Mouse (Mus musculus) layer of hippocampus, postnatal 14 days (tissue): ENCODE results near the gene Ppil4. TPM values are rescaled to one million over a fixed set of nuclear protein-coding genes. Genes with fewer than 3 reads are reported as not detected.
"Not testable (repeated sequence)": the region's sequence is repeated elsewhere in the genome, so short reads cannot be mapped to it uniquely, and the experiment has no call there.

ENCODE experiments used
- DNase-seq, 2 experiments: peaks; one replicate each; pipeline ENCODE4 v3.0.0; 2021 to 2022; ENCODE audit warnings: low spot score in 2 of 2, mixed read lengths in 1 of 2
- long read RNA-seq, 2 experiments: library from polyadenylated mRNA; stranded (forward); transcript quantifications; one replicate each; pipeline ENCODE4 v2.0.0; 2021
- total RNA-seq, 2 experiments: library from RNA; stranded (reverse); gene quantifications; 2 replicates each; pipeline ENCODE4 v1.2.3; 2021

The Ppil4 gene
- total RNA-seq = 10 to 100 TPM; 32.7 to 35.4 TPM
- long read RNA-seq, experiment 1, transcript Ppil4-201 (13 exons, 3,471 nt) = major isoform, 44 of 54 reads
- long read RNA-seq, experiment 1, partial matches to known transcripts = 6 of 54 reads
- long read RNA-seq, experiment 1, other reads (novel, unspliced or antisense) = 4 of 54 reads
- long read RNA-seq, experiment 2, transcript Ppil4-201 (13 exons, 3,471 nt) = major isoform, 55 of 67 reads
- long read RNA-seq, experiment 2, partial matches to known transcripts = 1 of 67 reads
- long read RNA-seq, experiment 2, other reads (novel, unspliced or antisense) = 11 of 67 reads

DNA sequence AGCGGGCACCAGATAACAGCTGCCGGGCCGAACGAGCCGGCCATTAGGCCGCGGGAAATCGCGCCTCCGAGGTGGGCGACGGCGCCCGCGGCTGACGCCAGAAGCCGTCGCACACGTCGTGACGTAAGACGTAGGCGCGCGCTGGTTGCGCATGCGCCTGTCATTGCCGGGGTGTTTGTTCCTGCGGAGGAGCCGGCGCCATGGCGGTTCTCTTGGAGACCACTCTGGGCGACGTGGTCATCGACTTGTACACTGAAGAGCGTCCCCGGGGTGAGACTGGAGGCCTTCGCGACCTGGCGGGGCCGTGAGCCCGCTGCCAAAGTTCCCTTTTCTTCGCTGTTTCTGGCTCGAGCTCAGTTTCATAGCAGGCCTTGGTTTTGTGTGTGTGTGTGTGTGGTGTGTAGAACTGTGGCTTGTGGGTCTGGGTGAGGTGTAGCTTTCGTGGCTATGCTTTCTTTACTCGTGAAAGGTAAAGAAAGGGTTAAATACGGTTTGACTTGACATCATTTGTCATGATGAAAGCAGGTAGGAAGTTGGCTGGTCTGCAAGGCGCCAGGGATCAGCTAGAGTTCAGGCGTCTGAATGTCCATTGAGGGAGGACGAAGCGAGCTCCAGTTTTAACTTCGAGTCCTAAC, at the start of gene Ppil4, which contains the start of gene Ginm1:
Ppil4 (plus strand) TSS at position 141 of the 635 bp plus-strand sequence.
Ginm1 (minus strand) TSS at position 74 of the 635 bp plus-strand sequence.
- DNase-seq = peak; percentile 89 to 92

DNA sequence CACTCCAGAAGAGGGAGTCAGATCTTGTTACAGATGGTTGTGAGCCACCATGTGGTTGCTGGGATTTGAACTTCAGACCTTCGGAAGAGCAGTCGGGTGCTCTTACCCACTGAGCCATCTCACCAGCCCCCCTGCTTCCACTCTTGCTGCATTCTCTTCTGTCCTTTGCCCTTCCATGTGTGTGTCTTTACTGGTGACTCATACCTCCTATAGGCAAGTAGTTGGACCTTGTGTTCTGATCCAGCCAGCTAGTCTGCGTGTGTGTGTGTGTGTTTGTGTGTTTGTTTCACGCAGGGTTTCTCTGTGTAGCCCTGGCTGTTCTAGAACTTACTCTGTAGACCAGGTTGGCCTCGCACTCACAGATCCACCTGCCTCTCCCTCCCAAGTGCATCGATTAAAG, 47.2 kb upstream of the Ppil4 start:
- DNase-seq = not testable (repeated sequence)

DNA sequence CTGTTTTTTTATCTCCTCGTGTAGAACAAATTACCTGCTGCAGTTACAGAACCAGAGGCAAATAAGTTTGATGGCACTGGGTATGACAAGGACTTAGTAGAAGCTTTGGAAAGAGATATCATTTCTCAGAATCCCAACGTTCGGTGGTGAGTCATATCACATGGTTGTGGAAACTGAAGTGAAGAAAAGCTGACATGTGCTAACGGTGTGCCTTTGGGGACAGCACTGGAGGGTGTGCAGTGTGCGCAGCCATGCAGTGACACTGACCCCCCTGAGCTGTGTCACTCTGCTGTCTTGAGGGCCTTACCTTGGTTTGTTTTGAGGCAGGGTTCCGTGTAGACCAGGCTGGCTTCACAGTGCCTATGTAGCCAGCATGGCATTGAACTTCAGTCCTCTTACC, 43.9 kb upstream of the Ppil4 start:
- no peak for DNase-seq

DNA sequence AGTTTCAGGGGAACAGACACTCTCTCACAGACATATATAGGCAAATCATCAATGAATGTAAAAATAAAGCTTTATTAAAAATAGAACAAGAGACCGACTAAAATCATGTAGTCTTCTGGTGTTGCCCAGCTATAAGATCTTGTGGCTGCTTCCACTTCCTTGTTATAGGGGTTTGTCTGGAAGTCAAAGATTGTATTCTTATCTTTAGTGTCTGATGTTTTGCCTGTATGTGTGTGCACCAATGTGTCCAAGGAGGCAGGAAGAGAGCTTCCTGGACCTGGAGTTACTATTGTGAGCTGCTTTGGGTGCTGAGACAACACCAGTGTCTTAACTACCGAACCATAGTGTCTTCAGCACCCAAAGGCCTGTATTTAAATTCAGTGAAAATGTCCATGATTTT, 35.1 kb upstream of the Ppil4 start:
- DNase-seq = no peak

DNA sequence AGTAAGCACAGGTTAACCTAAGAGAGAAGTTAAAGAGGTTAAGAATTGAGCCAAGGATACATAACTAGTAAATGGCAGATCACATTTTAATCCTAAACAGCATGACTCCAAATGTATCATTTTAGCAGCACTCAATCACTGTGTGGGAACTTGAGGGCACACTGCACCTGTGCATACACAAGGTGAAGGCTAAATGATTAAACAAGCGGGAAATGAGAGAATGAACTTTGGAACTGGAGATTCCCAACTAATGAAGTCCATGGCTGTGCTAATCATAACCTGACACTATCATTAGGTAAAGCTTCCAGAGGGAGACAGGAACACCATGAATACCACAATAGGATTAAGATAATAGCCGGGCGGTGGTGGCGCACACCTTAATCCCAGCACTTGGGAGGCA, 20.3 kb upstream of the Ppil4 start:
- no peak for DNase-seq

DNA sequence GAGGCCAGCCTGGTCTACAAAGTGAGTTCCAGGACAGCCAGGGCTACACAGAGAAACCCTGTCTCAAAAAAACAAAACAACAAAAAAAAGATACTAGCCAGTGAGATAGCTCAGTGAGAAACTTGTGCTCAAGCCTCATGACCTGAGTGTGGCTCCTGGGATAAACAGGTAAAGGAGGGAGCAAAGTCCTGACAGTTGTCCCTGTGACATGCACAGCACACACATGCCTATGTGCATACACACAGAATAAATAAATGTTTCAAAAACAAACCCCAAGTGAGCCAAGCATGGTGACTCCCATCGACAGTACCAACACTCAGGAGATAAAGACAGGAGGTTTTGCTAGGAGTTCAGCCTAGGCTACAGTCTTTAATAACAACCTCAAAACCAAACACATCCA, 19.9 kb upstream of the Ppil4 start:
- DNase-seq = no peak

DNA sequence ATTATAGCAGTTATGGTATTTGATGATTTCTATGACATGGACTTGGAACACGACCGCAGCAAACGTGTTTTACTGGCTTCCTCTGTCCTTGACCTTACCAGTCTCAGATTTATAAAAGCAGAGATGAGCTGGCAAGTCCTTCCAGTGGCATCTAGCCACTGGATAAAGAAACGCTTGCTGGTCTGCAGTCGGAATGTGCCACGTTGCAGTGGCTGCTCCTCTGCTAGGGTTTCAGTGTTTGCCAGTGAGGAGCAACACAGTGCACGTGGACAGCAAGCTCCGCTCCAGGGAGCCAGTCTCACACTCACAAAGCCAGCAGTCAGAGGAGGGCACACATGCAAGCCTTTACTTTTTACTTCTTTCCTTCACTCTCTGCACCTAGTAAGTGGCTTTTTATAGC, 17.3 kb upstream of the Ppil4 start:
- no peak for DNase-seq

DNA sequence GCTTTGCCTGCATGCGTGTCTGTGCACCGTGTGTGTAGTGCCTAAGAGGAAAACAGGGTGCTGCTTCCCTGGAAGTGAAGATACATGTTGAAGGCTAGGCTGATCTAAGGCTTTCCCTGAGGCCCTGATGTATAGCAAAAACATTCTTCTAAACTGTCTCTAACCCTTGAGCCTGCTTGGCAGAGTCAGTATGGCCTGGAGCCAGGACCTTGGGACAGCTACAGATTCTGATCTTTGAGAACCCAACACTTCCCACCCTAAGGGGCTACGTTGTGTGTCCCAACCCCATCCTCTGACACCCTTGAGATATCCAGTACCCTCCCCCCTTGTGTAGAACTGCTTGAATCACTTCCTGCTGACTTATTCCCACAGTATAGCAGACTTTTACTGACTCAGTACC, 14.3 kb upstream of the Ppil4 start:
- DNase-seq = no peak

DNA sequence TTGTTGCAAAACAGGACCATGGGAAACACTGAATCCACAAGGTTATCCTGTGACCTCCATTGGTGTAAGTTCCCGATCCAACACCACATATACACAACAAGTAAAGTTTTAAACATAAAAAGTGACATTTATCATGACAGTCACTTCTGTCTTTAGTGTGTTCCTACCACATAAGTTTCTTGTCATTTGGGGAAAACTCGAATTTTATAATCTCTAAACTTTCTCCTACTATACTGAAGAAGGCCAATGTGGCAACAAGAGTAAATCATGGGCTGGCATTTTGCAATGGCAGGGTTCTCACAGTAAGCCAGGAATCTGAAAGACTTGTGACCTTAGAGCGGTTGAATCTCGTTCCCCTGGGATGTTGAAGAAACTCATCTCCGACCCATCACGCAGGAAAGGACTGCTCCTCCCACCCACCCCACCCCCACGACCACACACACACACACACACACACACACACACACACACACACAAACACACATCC, 12.9 kb upstream of the Ppil4 start:
- peak in 1 of 2 experiments; percentile 5 for DNase-seq

DNA sequence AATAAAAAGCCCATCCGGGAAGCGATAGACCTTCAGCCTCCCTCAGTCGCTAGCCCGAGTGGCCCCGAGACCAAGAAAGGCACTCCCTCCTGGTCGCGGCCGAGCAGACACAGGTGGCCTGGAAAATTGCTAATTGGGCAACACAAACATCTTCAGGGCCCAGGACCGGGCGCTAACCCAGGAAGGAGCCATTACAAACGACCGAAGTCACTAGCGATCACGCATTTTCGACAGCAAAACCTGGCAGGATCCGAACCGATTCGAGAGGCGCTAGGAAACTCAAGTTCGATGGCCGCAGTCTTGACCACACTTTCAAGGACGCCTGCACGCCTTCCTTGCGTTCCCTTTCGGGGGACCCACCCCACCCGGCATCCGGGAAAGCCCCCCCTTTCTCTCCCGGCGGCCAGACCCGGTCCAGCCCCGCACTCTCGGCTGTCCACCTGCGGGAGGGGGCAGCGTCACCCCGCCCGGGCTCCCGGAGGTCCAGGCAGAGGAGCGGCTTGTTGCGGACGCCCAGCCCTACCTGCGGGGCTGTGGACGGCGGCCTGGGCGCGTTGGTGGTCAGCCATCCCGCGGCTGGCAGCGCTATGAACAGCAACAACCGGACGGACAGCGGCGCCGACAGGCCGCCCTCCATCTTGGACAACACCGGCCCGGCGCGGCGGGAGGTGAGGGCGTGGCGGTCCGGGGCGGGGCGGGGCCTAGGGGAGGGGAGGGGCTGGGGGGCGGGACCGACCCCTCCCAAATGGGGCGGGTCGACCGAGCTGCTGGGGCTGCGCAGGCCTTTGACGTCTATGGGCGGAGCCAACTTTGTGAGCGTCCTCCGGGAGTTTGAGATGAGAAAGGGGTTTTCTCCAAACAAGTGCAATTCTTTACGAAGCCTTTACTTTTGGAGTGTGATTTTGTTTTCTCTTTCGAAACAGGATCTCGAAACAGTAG, 12.2 kb upstream of the Ppil4 start:
- peak; percentile 75 to 85 for DNase-seq

DNA sequence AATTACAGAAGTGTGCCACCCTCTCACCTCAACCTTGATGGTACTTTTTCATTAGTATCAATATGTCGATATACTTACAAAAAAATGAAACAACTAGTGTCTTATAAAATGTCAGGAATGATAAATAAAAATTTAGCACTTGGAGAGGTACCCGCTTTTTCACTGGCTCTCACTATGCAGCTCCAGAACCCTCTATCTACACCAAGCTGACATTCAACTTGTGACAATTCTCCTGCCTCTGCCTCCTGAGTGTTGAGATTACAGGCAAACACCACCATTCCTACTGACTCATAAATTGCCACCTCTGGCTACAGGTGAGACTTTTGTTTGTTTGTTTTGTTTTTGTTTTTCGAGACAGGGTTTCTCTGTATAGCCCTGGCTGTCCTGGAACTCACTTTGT, 11.5 kb upstream of the Ppil4 start:
- DNase-seq = no peak

DNA sequence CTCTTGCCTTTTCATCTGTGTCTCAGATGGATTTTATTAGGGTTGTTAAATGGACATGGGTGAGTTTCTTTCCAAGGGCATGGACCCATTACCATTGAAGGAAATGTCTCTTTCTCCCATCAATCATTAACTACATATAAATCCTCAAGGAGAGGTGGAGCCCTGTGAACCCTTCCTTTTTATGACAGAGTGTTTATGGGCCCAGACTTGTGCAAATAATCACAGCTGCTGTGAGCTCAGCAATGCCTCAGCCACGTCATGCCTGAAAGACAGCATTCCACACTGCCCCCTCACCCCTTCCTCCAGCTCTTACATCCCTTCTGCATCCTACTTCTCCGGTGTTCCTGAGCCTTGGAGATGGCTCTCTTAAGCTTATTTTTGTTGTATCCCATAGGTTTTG, 5.4 kb upstream of the Ppil4 start:
- DNase-seq = no peak

DNA sequence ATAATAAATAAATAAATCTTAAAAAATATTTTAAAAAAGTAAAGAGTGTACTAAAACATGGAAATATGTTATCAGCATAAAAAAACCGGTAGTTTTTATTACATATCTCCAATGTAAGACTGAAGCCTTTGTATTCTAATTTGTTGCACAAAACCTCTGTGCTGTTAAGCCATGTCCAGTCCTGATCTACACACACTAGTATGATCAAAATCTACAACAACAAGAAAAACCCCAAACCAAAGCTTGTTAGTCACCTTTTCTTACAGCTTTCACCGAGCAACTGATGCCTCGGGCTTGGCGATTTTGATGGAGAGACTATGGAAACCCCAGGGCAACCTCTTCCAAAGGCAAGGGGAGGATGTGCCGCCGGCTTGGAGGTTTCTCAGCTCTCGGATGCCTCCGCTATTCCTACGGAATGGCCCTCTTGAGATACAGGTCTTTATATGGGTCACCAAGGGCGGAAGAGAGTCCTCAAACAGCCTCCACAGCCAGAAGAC, 389 bp upstream of the Ppil4 start:
- no peak for DNase-seq

DNA sequence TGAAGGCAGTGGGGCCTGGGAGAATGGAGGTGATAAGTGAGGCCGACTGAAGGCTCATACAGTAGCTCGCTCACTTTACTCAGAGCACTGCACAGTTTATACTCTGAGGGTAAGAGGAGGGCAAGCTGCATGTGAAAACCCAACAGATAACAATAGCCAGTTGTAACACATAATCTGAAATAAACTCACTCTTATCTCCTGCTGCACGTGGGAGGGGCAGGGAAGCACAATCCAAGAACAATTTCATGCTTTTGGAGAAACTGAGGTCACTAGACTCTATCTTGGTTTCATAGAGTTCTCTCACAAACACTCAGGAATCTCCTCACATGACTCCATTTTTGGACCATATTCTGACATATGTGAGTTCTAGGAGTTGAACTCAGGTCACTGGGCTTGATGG, 8.6 kb downstream of the Ppil4 start:
- DNase-seq = no peak

DNA sequence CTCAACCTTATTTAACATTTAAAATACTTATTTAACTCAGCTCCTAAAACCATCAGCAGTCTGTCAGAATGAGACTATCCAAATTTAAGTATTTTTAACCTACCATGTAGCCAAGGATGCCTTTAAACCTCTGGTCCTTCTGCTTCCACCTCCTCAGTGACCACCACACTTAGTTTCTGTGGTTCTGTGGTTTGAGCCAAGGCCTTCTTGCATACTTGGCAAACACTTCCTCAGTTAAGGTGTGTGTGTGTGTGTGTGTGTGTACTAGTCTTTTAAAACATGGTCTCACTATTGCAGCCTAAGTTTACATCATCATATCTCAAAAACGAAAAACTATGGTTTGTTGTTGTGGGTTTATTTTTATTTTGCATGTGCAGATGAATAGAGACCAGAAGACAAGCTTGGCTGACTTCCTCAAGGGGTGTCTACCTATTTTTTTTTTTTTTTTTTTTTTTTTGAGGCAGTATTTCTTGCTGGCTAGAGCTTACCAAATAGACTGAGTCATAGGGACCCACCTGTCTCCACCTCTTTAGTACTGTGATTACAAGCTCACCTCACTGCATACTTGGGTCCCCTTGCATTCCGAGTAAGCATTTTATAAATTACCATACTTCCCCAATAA, 9.9 kb downstream of the Ppil4 start:
- DNase-seq = no peak

DNA sequence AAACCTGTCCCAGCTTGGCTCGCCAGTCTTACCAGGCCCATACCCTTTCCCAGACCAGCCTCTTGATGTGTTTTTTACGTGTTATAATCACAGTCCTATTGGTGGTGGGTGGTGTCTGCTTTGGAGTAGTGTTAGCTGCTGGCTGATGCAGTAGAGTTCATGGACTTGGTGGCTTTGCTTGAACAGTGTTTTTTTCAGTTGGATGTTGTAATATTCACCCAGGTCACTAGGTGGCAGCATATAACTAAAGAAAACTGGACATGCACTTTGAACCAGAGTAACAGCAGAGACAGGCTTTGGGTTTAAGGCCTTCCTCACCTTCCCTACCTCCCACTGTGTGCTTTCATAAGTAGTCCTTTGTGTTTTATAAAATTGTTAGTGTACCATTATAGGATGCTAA, 17.2 kb downstream of the Ppil4 start:
- DNase-seq = peak; percentile 37 to 75

DNA sequence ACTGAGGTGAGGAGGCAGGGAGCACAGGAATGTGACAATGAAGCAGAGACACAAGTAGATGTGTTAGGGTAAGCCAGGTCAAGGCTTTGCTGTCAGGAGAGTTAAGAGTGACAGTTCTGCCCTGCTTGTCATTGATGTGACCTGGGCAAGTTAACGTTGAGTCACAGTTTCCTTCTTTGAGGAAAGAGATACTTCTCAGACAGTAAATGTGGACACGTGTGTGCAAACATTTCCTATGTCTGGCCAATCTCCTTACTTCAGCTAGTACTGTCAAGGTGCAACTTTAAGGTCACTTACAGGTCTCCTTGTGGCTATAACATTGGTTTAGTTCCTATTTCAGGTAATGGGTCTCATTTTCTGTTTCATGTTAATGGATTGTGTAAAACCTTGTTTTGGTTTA, 23.8 kb downstream of the Ppil4 start:
- DNase-seq = no peak

DNA sequence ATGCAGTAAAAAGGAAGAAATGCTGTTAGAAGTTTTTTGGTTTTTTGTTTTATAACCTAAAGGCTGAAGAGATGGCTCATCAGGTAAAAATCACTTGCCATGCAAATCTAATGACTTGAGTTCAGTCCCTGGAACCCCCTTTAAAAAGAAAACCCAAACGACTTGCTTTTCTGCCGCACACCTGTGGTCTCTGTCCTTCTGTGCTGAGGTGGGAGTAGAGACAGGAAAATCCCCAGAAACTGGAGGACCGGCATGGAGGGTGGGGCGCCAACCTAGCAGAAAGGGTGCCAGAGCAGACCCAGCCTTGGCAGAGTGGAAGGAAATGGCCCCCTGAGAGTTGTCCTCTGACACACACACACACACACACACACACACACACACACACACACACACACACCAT, 26.0 kb downstream of the Ppil4 start:
- DNase-seq = no peak

DNA sequence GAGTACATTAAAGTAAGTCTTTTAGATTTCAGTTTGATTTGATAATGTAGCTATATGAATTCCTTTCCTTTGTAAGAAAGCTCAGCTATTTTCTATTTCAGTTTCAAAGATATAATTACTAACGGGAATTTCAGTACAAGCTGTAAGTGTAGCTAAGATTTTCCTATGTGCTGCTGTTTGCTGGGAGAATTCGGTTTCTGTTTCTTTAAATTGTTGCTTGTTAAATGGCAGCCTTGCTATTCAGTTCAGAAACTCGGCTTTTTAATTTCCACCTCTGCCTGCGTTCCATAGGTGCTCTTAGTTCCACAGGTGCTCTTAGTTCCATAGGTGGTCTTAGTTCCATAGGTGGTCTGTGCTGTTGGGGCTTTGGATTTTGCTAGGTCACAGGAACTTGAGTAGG, 26.5 kb downstream of the Ppil4 start:
- no peak for DNase-seq

DNA sequence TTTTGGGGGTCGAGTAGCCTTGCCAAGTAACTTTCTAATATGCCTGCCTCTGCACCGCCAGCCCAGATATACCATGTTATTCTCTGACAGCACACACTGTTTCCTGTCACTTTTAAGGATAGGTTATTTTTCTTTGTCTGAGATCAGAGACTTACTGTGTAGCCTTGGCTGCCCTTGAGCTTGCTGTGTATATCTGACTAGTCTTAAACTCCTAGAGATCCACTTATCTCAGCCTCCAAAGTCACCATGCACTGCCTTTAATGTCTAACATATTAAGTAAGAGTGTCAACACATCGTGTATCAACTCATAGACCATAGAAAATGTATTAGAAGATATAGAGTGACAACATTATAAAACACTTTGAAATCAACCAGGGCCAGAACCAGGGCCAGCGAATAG, 26.9 kb downstream of the Ppil4 start:
- DNase-seq = no peak

DNA sequence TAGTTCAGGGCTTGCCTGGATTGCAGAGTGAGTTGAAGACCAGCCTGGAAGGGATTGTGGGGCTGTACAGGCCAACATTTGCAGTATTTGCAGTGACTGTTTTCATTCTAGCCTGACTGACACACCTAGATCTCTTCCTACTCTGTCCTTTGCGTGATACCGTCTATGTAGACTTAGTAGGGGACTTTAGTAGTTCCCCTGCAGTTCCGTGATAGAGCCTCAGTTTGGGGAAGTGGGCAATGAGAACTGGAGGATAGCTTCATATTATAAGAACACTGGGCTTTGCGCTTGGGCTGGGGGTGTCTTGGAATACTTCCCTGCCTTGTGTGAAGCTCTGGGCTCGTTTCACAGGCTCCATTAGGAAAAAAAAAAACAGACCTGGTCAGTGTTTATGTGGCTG, 27.5 kb downstream of the Ppil4 start:
- DNase-seq = no peak
